Mouse (Mus musculus) spleen, adult 12 weeks (tissue): ENCODE results near the gene Vps45.

Experiments used
- DNase-seq: peaks from one replicate; pipeline ENCODE4 v3.0.0; 2022; ENCODE audit warnings: low spot score

The Vps45 gene

GRCm38 (mm10) chr3:96058231-96058896 is at the start of gene Vps45:
TSS of gene Vps45 (minus strand) at chr3:96058466.
- DNase-seq = peak; percentile 55

- no peak for DNase-seq
These were observed 47.9 kb upstream of the Vps45 start for GRCm38 (mm10) chr3:96106151-96106550.

GRCm38 (mm10) chr3:96105232-96105747 is 47.0 kb upstream of the Vps45 start:
- DNase-seq = peak; percentile 12

- DNase-seq = peak; percentile 67
These were observed 46.2 kb upstream of the Vps45 start, which contains the start of gene Otud7b for GRCm38 (mm10) chr3:96104261-96105065. TSS of gene Otud7b (plus strand) at chr3:96104527.

- DNase-seq = no peak
These were observed 45.6 kb upstream of the Vps45 start for GRCm38 (mm10) chr3:96103901-96104260.

GRCm38 (mm10) chr3:96102100-96102872 is 44.0 kb upstream of the Vps45 start:
- peak; percentile 47 for DNase-seq

GRCm38 (mm10) chr3:96098616-96099267 is 40.5 kb upstream of the Vps45 start:
- no peak for DNase-seq

GRCm38 (mm10) chr3:96098168-96098567 is 39.9 kb upstream of the Vps45 start:
- no peak for DNase-seq

- DNase-seq = no peak
These were observed 35.9 kb upstream of the Vps45 start for GRCm38 (mm10) chr3:96094203-96094602.

GRCm38 (mm10) chr3:96093509-96093908 is 35.2 kb upstream of the Vps45 start:
- no peak for DNase-seq

GRCm38 (mm10) chr3:96091966-96092365 is 33.7 kb upstream of the Vps45 start:
- DNase-seq = no peak

- no peak for DNase-seq
These were observed 32.9 kb upstream of the Vps45 start for GRCm38 (mm10) chr3:96091146-96091545.

GRCm38 (mm10) chr3:96089882-96090489 is 31.7 kb upstream of the Vps45 start:
- no peak for DNase-seq

GRCm38 (mm10) chr3:96087801-96088200 is 29.5 kb upstream of the Vps45 start:
- DNase-seq = no peak

- no peak for DNase-seq
These were observed 29.0 kb upstream of the Vps45 start for GRCm38 (mm10) chr3:96087219-96087618.

- no peak for DNase-seq
These were observed 26.0 kb upstream of the Vps45 start for GRCm38 (mm10) chr3:96084146-96084755.

- no peak for DNase-seq
These were observed 24.6 kb upstream of the Vps45 start for GRCm38 (mm10) chr3:96082714-96083508.

GRCm38 (mm10) chr3:96082100-96082499 is 23.8 kb upstream of the Vps45 start:
- DNase-seq = no peak

GRCm38 (mm10) chr3:96081650-96082049 is 23.4 kb upstream of the Vps45 start:
- no peak for DNase-seq

GRCm38 (mm10) chr3:96081006-96081405 is 22.7 kb upstream of the Vps45 start:
- no peak for DNase-seq
